ENCODE assay signal across 8 mouse cellular contexts in genomic region chr2:129129412-129129929, GRCm38 (mm10). TPM values are rescaled to one million over a fixed set of nuclear protein-coding genes. Genes with fewer than 3 reads are reported as not detected.
DNase-seq lines count a peak whose midpoint lies in the region; ATAC-seq lines count a peak whose summit lies in the region.

Chchd5 (plus strand) TSS chr2:129129700.

- H3K4me2 ChIP-seq in hindbrain, embryonic 12.5 days (replicated peaks), result peak within 1 kb of the TSS; percentile 76

- WGBS in hindbrain, embryonic 12.5 days, result under 1% methylated on average over 35 of the region's 35 CpGs

- peak within 1 kb of the TSS; percentile 92 for H3K27ac ChIP-seq in hindbrain, embryonic 12.5 days

- peaks cover 10% of the 10 kb centered on the region for H3K9me3 ChIP-seq in hindbrain, embryonic 12.5 days (replicated peaks)

- peaks cover 54% of the 10 kb centered on the region for H3K36me3 ChIP-seq in hindbrain, embryonic 12.5 days

- H3K9ac ChIP-seq in hindbrain, embryonic 12.5 days, result peak within 1 kb of the TSS; percentile 81

- peaks cover 14% of the 10 kb centered on the region for H3K4me1 ChIP-seq in hindbrain, embryonic 12.5 days

- peak; percentile 96 for DNase-seq in NIH3T3 (ENCODE audit: low read depth)
- peak; percentile 94 to 97 for DNase-seq in cerebellum, postnatal 10 days
- DNase-seq in frontal cortex, postnatal 10 days (ENCODE audit: low spot score in 2 of 2), result peak; percentile 91 to 96
- DNase-seq in layer of hippocampus, postnatal 14 days (ENCODE audit: low spot score in 2 of 2), result peak; percentile 90 to 98
- DNase-seq in lung, postnatal 14 days, result peak; percentile 89
- DNase-seq in retina, adult 2 months (ENCODE audit: low read depth, low spot score), result peak; percentile 93
- peak; percentile 70 to 77 for DNase-seq in thymus, postnatal 36 days

- H3K4me3 ChIP-seq in hindbrain, embryonic 12.5 days, result peak within 1 kb of the TSS; percentile 61

- H3K27me3 ChIP-seq in hindbrain, embryonic 12.5 days, result no peaks in the 10 kb centered on the region

- ATAC-seq in hindbrain, embryonic 12.5 days (ENCODE audit: low FRiP score), result peak; percentile 99

RNA-seq across cellular contexts. Expression of gene Chchd5, which starts in this region (rescaled TPM):
- 22.3 and 24.6 TPM in 2 replicates for polyA plus RNA-seq in hindbrain, embryonic 12.5 days (2016; fragmentation: Nextera tagmentation; extraction: Ambion mirVana)
- 10 to 100 TPM; 11.8 to 13.5 TPM for total RNA-seq in layer of hippocampus, postnatal 14 days (2021)

Comparison
In these comparisons a context has a peak if more than half of its experiments do, and no peak if none do; other contexts are left out.
1. Peak in every context shown above with its lines: DNase-seq, ATAC-seq, H3K4me3 ChIP-seq and H3K27ac ChIP-seq.